Mouse (Mus musculus) G1E (cell line): ENCODE measurements around the gene Itgb3bp. TPM values are rescaled to one million over a fixed set of nuclear protein-coding genes. Genes with fewer than 3 reads are reported as not detected.

Experiments
- ATAC-seq: 2 replicates; pipeline ENCODE4 v1.8.0; 2016; ENCODE audit warnings: mild to moderate bottlenecking; ENCODE audit not compliant: insufficient number of reproducible peaks, poor library complexity, low FRiP score, severe bottlenecking; ENCODE audit errors: extremely low read depth
- DNase-seq: peaks from one replicate; pipeline ENCODE4 v3.0.0; 2012; ENCODE audit warnings: low spot score
- H3K27me3 ChIP-seq: 2 replicates; pipeline ENCODE4 v1.6.1; 2012; ENCODE audit warnings: mild to moderate bottlenecking, low read length, inconsistent platforms; ENCODE audit not compliant: insufficient read depth
- H3K36me3 ChIP-seq: replicated peaks from 2 replicates; pipeline ENCODE3; 2012; ENCODE audit warnings: mild to moderate bottlenecking, inconsistent platforms
- H3K4me1 ChIP-seq: 2 replicates; pipeline ENCODE4 v1.6.1; 2012; ENCODE audit warnings: low read depth, low read length, inconsistent platforms, mixed read lengths; ENCODE audit not compliant: insufficient read depth
- H3K4me3 ChIP-seq: 2 replicates; pipeline ENCODE4 v1.5.1; 2012; ENCODE audit warnings: low read depth, mild to moderate bottlenecking, inconsistent platforms, low read length, moderate library complexity, mixed read lengths
- H3K9me3 ChIP-seq: replicated peaks from 2 replicates; pipeline ENCODE4 v1.6.1; 2012; ENCODE audit warnings: inconsistent platforms
- CTCF ChIP-seq: IDR thresholded peaks from 2 replicates; pipeline ENCODE4 v1.5.1; 2012; ENCODE audit warnings: low read depth, low read length, inconsistent platforms, mixed read lengths
- GATA1 ChIP-seq: IDR thresholded peaks from 2 replicates; pipeline ENCODE4 v1.6.1; 2012; ENCODE audit warnings: borderline replicate concordance, low read length, inconsistent platforms, mixed read lengths
- GATA2 ChIP-seq: IDR thresholded peaks from 2 replicates; pipeline ENCODE4 v1.6.1; 2012; ENCODE audit warnings: low read depth, low read length, inconsistent platforms, borderline replicate concordance
- POLR2AphosphoS5 ChIP-seq: IDR thresholded peaks from 2 replicates; pipeline ENCODE4 v1.6.1; 2012; ENCODE audit warnings: low read depth, low read length, inconsistent platforms; ENCODE audit not compliant: insufficient replicate concordance
- TAL1 ChIP-seq: conservative IDR thresholded peaks from 2 replicates; pipeline ENCODE4 v1.6.1; 2012; ENCODE audit warnings: low read depth, low read length, inconsistent platforms, mixed read lengths
- polyA plus RNA-seq: library from polyadenylated mRNA; stranded (reverse); fragments of >175 nt; gene quantifications from 2 replicates; pipeline ENCODE4 v1.2.3, GENCODE M21; 2012
- total RNA-seq, 2 experiments: library from RNA; stranded (forward) in 1 of 2; stranded (reverse) in 1 of 2; fragments of 200-1000 nt in 1 of 2; fragments of >200 nt in 1 of 2; fragmentation: Nextera tagmentation in 1 of 2; gene quantifications; 2 replicates each; pipeline ENCODE4 v1.2.3; 2014 to 2017

Gene Itgb3bp
- total and polyA plus RNA-seq, 3 experiments: 0.79 to 39.7 (median 21.3) TPM

GRCm38 (mm10) chr4:99953904-99954303 lies 24.3 kb upstream of the Itgb3bp start:
- Histone ChIP-seq H3K9me3 (no peaks in the 10 kb centered on the region), H3K27me3 (no peaks in the 10 kb centered on the region)
- ATAC-seq: no peak

GRCm38 (mm10) chr4:99947896-99948295 lies 18.3 kb upstream of the Itgb3bp start:
- Histone ChIP-seq H3K4me3 (no peak overlapping the region), H3K9me3 (no peaks in the 10 kb centered on the region), H3K27me3 (no peaks in the 10 kb centered on the region), H3K36me3 (peaks cover 77% of the 10 kb centered on the region), H3K4me1 (peaks cover 40% of the 10 kb centered on the region)
- DNase-seq (no peak), ATAC-seq (no peak)
- no peak for TF ChIP-seq TAL1
- TF ChIP-seq GATA2: peak; percentile 76; the same call in 1 of the 2 replicates

More at GRCm38 (mm10) chr4:99953904-99954303, 24.3 kb upstream of the Itgb3bp start:
- TF ChIP-seq CTCF (no peak), POLR2AphosphoS5 (no peak), TAL1 (no peak), GATA2 (no peak), GATA1 (no peak)
- no peak for DNase-seq
- Histone ChIP-seq H3K36me3 (peaks cover 52% of the 10 kb centered on the region), H3K4me1 (peaks cover 11% of the 10 kb centered on the region), H3K4me3 (no peak overlapping the region)

- peak; percentile 9 for DNase-seq
- peaks cover 42% of the 10 kb centered on the region for H3K4me1 ChIP-seq
- no peak overlapping the region for H3K4me3 ChIP-seq
- H3K27me3 ChIP-seq: no peaks in the 10 kb centered on the region
- TF ChIP-seq CTCF: no peak
- TF ChIP-seq GATA1: no peak
- TF ChIP-seq TAL1: no peak
- no peak for TF ChIP-seq POLR2AphosphoS5
- no peak for TF ChIP-seq GATA2
- ATAC-seq: peak; percentile 25; the same call in 1 of the 2 replicates
- H3K9me3 ChIP-seq: no peaks in the 10 kb centered on the region
- peaks cover 78% of the 10 kb centered on the region for H3K36me3 ChIP-seq
These were observed 17.6 kb upstream of the Itgb3bp start for GRCm38 (mm10) chr4:99947192-99947591.

GRCm38 (mm10) chr4:99946516-99946915 lies 16.9 kb upstream of the Itgb3bp start:
- no peak for TF ChIP-seq GATA2
- no peak for TF ChIP-seq CTCF
- TF ChIP-seq TAL1: no peak
- no peak for TF ChIP-seq POLR2AphosphoS5
- no peak for TF ChIP-seq GATA1
- Histone ChIP-seq H3K4me1 (peaks cover 49% of the 10 kb centered on the region), H3K27me3 (no peaks in the 10 kb centered on the region), H3K4me3 (no peak overlapping the region), H3K36me3 (peaks cover 79% of the 10 kb centered on the region), H3K9me3 (no peaks in the 10 kb centered on the region)
- DNase-seq: no peak
- no peak for ATAC-seq

- peaks cover 64% of the 10 kb centered on the region for H3K4me1 ChIP-seq
- H3K4me3 ChIP-seq: no peak overlapping the region
- DNase-seq: no peak
These were observed 15.4 kb upstream of the Itgb3bp start for GRCm38 (mm10) chr4:99945011-99945410.

GRCm38 (mm10) chr4:99944606-99945005 lies 15.0 kb upstream of the Itgb3bp start:
- ATAC-seq (no peak), DNase-seq (no peak)
- no peak for TF ChIP-seq TAL1
- no peak for TF ChIP-seq CTCF
- TF ChIP-seq POLR2AphosphoS5: no peak
- no peak for TF ChIP-seq GATA1
- TF ChIP-seq GATA2: no peak
- Histone ChIP-seq H3K27me3 (no peaks in the 10 kb centered on the region), H3K4me1 (peaks cover 66% of the 10 kb centered on the region), H3K4me3 (no peak overlapping the region), H3K9me3 (no peaks in the 10 kb centered on the region), H3K36me3 (peaks cover 83% of the 10 kb centered on the region)

More at GRCm38 (mm10) chr4:99945011-99945410, 15.4 kb upstream of the Itgb3bp start:
- H3K36me3 ChIP-seq: peaks cover 79% of the 10 kb centered on the region
- no peaks in the 10 kb centered on the region for H3K27me3 ChIP-seq
- TF ChIP-seq GATA1: no peak
- no peak for TF ChIP-seq CTCF
- no peak for TF ChIP-seq POLR2AphosphoS5
- TF ChIP-seq GATA2: no peak
- no peak for TF ChIP-seq TAL1
- ATAC-seq: no peak
- H3K9me3 ChIP-seq: no peaks in the 10 kb centered on the region
